In genomic region chr12:106379779-106380178, GRCm38 (mm10) we compare ENCODE assay signal across 12 mouse cellular contexts.
DNase-seq lines count a peak whose midpoint lies in the region; ATAC-seq and TF ChIP-seq lines count a peak whose summit lies in the region.
"Had no signal": no experiment of that assay in that cellular context is flagged by ENCODE, and none has a peak within 500 bp of the region (broad histone marks: within the 10 kb centered on the region; RNA-seq: fewer than 3 reads in every experiment).

No protein-coding gene starts in this region.

- no peaks in the 10 kb centered on the region for H3K79me2 ChIP-seq in heart, adult 2 months (replicated peaks; ENCODE audit: control insufficient read depth, insufficient read depth, low read length)

- no peak overlapping the region for H3K9ac ChIP-seq in heart, adult 2 months (ENCODE audit: low read depth, low read length)
- no peak overlapping the region for H3K9ac ChIP-seq in forebrain, embryonic 15.5 days (replicated peaks)

- peak; percentile 64 for DNase-seq in heart, adult 11 months
- DNase-seq in heart, adult 2 months, result no peak
- DNase-seq in brain, embryonic 14.5 days (ENCODE audit: low read depth), result peak; percentile 78
- peak; percentile 41 for DNase-seq in limb, embryonic 10.5 days (ENCODE audit: low spot score)
- no peak for DNase-seq in heart, postnatal 25 days (ENCODE audit: low spot score)
- DNase-seq in urinary bladder, adult 18-20 months (ENCODE audit: low spot score in 2 of 2), result no peak
- no peak for DNase-seq in lung, adult 2 months
- DNase-seq: lung, adult 18-20 months had no signal

- no peak for ATAC-seq in forebrain, embryonic 15.5 days (replicated peaks)
- ATAC-seq: Patski had no signal

- H3K4me2 ChIP-seq in forebrain, embryonic 15.5 days (replicated peaks), result no peak overlapping the region

- H3K36me3 ChIP-seq in heart, adult 2 months (ENCODE audit: control insufficient read depth, insufficient read depth, low read length), result no peaks in the 10 kb centered on the region
- no peaks in the 10 kb centered on the region for H3K36me3 ChIP-seq in forebrain, embryonic 15.5 days
- H3K36me3 ChIP-seq in limb, embryonic 10.5 days, result no peaks in the 10 kb centered on the region
- H3K36me3 ChIP-seq: embryonic facial prominence, embryonic 12.5 days had no signal

- no peaks in the 10 kb centered on the region for H3K4me1 ChIP-seq in heart, adult 2 months (ENCODE audit: control insufficient read depth, insufficient read depth, low read length)
- peaks cover 61% of the 10 kb centered on the region for H3K4me1 ChIP-seq in forebrain, embryonic 15.5 days
- peaks cover 20% of the 10 kb centered on the region for H3K4me1 ChIP-seq in limb, embryonic 10.5 days
- H3K4me1 ChIP-seq in lung, adult 2 months (ENCODE audit: control insufficient read depth, insufficient read depth, low read length), result no peaks in the 10 kb centered on the region
- H3K4me1 ChIP-seq: megakaryocyte, embryonic 14.5 days had no signal

- TF ChIP-seq EP300 in heart, adult 2 months (IDR thresholded peaks at IDR 0.05; ENCODE audit: insufficient read depth, low read depth, low read length), result no peak

- no peaks in the 10 kb centered on the region for H3K9me3 ChIP-seq in forebrain, embryonic 15.5 days
- H3K9me3 ChIP-seq in limb, embryonic 10.5 days (replicated peaks), result no peaks in the 10 kb centered on the region
- H3K9me3 ChIP-seq: embryonic facial prominence, embryonic 12.5 days had no signal

- H3K4me3 ChIP-seq in heart, adult 2 months, result no peak overlapping the region
- H3K4me3 ChIP-seq in forebrain, embryonic 15.5 days, result no peak overlapping the region
- no peak overlapping the region for H3K4me3 ChIP-seq in limb, embryonic 10.5 days
- H3K4me3 ChIP-seq in lung, adult 2 months (replicated peaks; ENCODE audit: extremely low read depth, low read depth, low read length), result no peak overlapping the region
- H3K4me3 ChIP-seq: megakaryocyte, embryonic 14.5 days had no signal

- intact Hi-C loops in heart, adult 2 months (cut with DNase I), result no loop called here
- intact Hi-C loops in heart, postnatal 25 days (cut with DNase I), result no loop called here

- no peak overlapping the region for H3K27ac ChIP-seq in heart, adult 2 months
- peak overlapping the region; percentile 87 for H3K27ac ChIP-seq in forebrain, embryonic 15.5 days (replicated peaks)
- no peak overlapping the region for H3K27ac ChIP-seq in limb, embryonic 10.5 days
- H3K27ac ChIP-seq: embryonic facial prominence, embryonic 12.5 days had no signal

- no peak for TF ChIP-seq CTCF in heart, adult 2 months (IDR thresholded peaks at IDR 0.05)
- TF ChIP-seq CTCF in brain, embryonic 14.5 days (IDR thresholded peaks at IDR 0.05; ENCODE audit: borderline replicate concordance, extremely low read depth, insufficient read depth, insufficient read length), result no peak
- no peak for TF ChIP-seq CTCF in lung, adult 2 months (IDR thresholded peaks at IDR 0.05; ENCODE audit: insufficient read depth, low read length)

- H3K27me3 ChIP-seq in heart, adult 2 months (ENCODE audit: control insufficient read depth, insufficient read depth, low read length), result no peaks in the 10 kb centered on the region
- no peaks in the 10 kb centered on the region; the same call in 1 of the 2 replicates for H3K27me3 ChIP-seq in forebrain, embryonic 15.5 days
- H3K27me3 ChIP-seq in limb, embryonic 10.5 days (ENCODE audit: low read depth, poor library complexity, severe bottlenecking), result peaks cover 24% of the 10 kb centered on the region; the same call in 1 of the 2 replicates
- H3K27me3 ChIP-seq: embryonic facial prominence, embryonic 12.5 days; megakaryocyte, embryonic 14.5 days had no signal

- no peak for TF ChIP-seq POLR2A in heart, adult 2 months (IDR thresholded peaks at IDR 0.05; ENCODE audit: insufficient read depth, low read depth, low read length)
- TF ChIP-seq POLR2A in brain, embryonic 14.5 days (IDR thresholded peaks at IDR 0.05; ENCODE audit: borderline replicate concordance, extremely low read depth, insufficient read depth, insufficient read length, poor library complexity, severe bottlenecking), result no peak
- TF ChIP-seq POLR2A in lung, adult 2 months (IDR thresholded peaks at IDR 0.05; ENCODE audit: borderline replicate concordance, extremely low read depth, low read depth, low read length), result no peak

- WGBS in heart, adult 2 months, result 78% methylated on average over 14 of the region's 14 CpGs
- 29% methylated on average over 14 of the region's 14 CpGs for WGBS in forebrain, embryonic 15.5 days
- 37% methylated on average over 14 of the region's 14 CpGs for WGBS in limb, embryonic 10.5 days
- WGBS in lung, adult 2 months, result 53% methylated on average over 14 of the region's 14 CpGs

Comparison
In these comparisons a context has a peak if more than half of its experiments do, and no peak if none do; other contexts are left out.
1. DNase-seq: peak in heart, adult 11 months (single experiment), brain, embryonic 14.5 days (single experiment) and limb, embryonic 10.5 days (single experiment); none in heart, adult 2 months (0 of 2), heart, postnatal 25 days (single experiment), urinary bladder, adult 18-20 months (0 of 2) and lung, adult 2 months (single experiment).